Mouse (Mus musculus) gastrocnemius, adult 18-20 months (tissue): ENCODE measurements at regions not wholly inside any gene's neighbourhood (a gene's known extent, or its start where the extent isn't known, plus 50 kb on each side); places are given as distances from the start of the nearest gene placed in this dataset.

Source experiments
- DNase-seq: peaks from one replicate; pipeline ENCODE4 v3.0.0; 2021; ENCODE audit warnings: low spot score

- DNase-seq = no peak
Measured at GRCm38 (mm10) chr6:94957990-94958389, 159.1 kb upstream of the Kbtbd8 start.

DNA sequence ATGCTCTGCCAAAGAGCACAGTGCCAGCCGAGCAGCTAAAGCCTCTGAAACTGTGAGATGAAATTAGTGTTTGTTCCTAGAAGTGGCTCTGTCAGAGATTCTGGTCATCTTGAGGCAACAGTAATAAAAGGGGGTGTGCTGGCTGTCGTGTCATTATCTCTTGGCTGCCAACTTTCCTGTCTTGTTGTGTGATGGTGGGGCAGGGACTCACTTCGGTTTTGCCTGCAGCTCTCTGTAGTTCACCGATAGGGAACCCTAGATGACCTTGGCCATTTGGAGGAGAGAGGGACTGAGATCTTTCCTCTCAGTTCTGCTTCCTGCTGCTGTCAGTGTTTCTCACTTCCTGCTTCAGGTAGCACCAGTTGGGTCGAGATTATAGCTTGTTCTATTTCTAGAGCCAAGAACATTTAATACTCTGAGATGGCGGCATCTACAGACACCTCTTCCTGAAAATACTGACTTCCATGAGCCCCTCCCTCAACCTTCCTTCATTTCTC, 159.8 kb upstream of the Kbtbd8 start:
- DNase-seq = no peak

- DNase-seq = no peak
Measured at GRCm38 (mm10) chr6:94954580-94954979, 162.5 kb upstream of the Kbtbd8 start.

- DNase-seq = no peak
Measured at GRCm38 (mm10) chr6:94953658-94954057, 163.4 kb upstream of the Kbtbd8 start.

- no peak for DNase-seq
Measured at GRCm38 (mm10) chr6:94951971-94952768, 164.9 kb upstream of the Kbtbd8 start.

DNA sequence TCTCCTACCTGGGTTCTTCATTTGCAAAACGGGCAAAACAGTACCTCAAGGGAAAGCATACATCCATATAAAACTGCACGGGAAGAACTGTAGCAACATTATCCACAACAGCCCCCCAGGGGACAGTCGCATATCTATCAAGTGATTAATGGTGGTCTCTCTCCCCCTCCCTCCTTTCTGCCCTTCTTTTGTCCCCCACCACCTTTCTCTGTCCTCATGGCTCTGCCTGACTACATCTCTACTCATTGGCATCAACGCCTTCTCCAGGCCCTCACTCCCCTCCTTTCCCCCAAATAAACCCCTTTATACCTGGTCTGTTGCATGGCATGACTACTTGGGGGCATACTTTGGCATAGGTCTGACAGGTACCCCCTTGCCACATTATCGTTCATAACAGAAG, 166.1 kb upstream of the Kbtbd8 start:
- DNase-seq = no peak

GRCm38 (mm10) chr6:94950319-94950718, 166.7 kb upstream of the Kbtbd8 start:
- no peak for DNase-seq

DNA sequence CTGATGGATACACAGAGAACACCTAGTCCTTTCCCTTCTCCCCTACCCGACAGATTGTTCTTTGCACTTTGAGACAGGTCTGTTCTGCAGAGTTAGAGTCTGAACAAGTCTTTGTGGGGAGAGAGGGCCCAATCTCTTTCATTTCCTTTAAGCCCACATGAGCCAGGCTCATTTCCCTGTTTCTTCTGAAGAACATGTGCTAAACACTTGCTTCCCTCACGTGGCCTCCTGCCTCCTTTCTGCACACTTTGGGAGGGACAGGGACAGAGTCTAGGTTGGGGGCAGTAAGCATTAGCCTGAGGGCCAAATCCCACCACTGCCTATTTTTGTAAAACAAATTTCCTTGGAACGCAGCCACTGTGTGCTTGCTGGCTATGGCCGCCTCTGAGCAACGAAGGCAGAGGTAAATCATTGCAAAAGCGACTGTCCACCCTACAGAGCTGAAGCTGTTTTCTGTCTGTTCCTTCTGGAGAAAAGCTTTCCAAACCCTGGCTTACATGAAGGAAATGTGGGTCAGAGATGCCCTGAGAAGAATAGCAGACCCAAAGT, 170.6 kb upstream of the Kbtbd8 start:
- no peak for DNase-seq

GRCm38 (mm10) chr6:94945715-94946114, 171.3 kb upstream of the Kbtbd8 start:
- no peak for DNase-seq

- no peak for DNase-seq
Measured at GRCm38 (mm10) chr6:94944196-94944595, 172.8 kb upstream of the Kbtbd8 start.

DNA sequence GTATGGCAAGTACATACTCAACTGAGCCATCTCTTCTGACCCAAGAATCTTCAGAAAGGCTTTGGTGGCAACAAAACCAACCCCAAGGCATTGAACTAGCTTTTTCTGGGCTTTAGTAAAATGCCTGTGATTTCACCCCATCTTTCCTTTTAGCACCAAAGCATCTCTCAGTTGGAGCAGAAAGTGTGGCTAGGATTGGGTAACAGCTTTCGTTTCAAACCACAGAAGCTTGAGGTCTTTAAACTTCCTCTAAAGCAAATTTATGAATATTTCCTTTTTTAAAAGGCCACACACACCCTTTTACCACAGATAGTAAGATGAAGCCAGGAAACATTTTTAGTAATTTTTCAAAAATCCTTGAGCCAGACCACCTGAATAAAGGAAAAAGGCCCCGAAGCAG, 178.1 kb upstream of the Kbtbd8 start:
- DNase-seq = no peak

GRCm38 (mm10) chr6:94936206-94936605, 180.8 kb upstream of the Kbtbd8 start:
- DNase-seq = no peak

DNA sequence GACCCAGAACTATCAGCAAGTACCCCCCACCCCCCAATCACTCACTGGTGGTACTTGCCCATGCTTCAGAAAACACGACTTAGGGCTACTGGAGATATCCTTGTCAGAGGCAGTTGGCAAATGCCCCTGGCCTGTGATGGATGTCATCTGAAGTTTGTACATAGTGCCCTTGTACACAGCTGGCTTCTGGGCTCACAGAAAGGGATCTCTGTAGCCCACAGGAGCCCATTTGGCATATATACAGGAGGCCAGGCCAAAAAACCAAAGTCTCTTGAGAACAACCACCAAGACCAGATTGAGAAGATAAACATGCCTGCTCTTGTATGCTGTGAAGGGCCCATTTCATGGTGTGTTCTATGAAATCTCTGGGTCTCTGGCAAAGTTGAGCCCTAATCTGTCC, 181.3 kb upstream of the Kbtbd8 start:
- DNase-seq = no peak

DNA sequence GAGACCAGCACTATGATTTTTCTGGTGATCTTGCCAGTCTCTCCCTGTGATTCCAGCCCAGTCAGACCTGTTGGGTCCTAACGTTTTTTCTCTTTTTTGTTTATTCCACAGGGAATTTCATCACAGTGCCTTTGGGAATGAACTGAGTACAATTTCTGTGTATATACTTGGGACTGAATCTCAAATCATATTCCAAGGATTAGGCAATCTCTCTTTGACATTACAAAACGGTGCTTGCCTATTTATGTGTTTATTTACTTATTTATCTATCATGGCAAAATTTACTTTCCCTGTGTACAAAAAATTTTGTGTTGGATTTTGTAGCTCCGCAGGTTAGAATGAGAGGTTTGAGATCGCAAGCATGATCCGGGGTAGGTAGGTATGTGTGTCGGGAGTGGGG, 189.2 kb upstream of the Kbtbd8 start:
- no peak for DNase-seq

DNA sequence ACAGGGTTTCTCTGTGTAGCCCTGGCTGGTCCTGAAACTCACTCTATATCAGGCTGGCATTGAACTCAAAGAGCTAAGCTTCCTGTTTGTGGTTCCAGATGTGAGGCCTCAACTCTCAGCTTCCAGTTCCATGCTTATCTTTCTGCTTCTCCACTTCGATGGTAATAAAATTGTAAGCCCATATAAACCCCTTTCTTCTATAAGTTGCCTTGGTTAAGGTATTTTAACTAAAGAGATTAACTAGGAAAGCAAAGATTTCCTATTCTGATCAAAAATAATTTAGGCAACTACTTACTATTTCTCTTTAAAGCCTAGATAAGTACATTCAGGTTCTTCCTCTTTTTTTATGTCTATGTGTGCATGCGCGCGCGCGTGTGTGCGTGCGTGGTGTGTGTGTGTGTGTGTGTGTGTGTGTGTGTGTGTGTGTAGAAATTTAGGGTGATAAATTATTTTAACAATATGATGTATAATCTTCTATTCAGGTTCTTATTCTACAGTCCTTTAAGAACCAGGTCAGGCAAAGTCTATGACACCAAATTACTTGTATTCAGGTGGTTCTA, 190.3 kb upstream of the Kbtbd8 start:
- DNase-seq = no peak

DNA sequence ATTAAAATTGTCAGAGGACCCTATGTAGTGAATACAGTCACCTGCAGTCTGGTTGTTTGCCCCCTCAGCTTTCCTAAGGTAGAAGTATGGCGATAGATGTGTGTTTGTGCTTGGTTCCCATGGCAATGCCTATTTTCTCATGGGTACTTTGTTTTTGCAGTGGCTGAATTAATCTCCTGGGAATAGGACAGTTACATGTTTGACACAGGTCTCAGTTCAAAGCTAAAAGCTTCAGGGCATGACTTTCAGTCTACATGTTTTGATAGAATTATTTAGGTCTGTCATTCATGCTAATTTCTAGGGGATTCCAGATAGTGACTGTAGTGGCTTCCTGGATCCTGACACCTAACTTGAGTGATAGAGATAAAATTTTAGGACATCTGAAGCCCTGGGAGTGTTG, 191.6 kb upstream of the Kbtbd8 start:
- no peak for DNase-seq

DNA sequence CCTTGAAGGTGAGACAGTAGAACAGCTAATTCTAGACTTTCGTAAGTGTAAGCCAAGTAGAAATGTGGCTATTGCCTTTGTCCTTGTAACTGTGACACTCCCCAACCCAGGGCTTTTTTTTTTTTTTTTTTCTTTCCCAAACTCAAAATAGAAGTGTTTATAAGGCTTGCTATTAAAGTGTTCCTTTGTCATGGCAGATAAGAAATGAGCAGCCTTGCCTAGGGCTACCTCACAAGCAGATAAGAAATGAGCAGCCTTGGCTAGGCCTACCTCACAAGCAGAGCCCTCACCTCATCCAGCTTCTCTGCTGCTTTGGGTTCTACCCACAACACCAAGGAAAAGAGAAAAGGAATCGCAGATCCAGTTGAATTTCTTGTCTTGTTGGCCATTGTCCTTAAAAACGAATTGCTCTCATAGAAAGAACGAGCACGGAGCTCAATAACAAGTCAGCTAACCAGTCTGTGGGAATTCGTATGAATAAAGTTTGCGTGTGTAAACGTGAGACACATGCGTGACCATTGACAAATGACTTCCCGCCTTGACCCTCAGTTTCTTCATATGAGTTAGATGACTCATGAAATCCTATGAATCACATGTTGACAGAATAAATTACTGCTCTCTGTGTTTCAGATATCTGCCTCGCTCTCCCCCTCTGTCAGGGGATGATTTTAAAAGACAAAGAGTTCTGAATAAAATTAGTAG, 192.6 kb upstream of the Kbtbd8 start:
- DNase-seq = no peak

GRCm38 (mm10) chr6:94921741-94922140, 195.3 kb upstream of the Kbtbd8 start:
- no peak for DNase-seq

- no peak for DNase-seq
Measured at GRCm38 (mm10) chr6:94920770-94921169, 196.3 kb upstream of the Kbtbd8 start.

DNA sequence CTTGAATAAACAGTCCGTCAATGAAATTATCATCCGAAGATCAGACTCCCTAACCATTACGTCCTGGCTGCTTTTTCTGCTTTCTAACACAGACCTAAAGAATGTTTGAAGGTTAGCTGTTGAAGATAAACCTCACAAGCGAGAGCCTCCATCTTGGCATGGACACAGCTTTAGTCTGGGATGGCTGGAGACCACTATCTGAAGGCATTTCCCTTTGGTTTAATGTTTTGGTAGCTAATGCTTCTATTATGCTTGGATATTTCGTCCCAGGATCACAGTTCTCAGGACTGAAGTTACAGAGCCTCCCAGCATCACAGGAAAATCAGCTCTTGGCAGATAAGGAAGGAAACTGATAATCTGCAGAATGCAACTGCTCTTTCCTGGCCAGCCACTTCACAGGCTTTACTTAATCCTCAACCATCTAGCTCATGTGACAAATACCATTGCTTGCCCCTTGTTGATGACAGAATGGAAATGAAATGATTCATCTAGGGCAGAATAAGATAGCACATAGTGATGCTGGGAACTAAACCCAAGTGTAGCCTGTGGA, 197.8 kb upstream of the Kbtbd8 start:
- no peak for DNase-seq

GRCm38 (mm10) chr6:94915842-94916620, 201.0 kb upstream of the Kbtbd8 start:
- DNase-seq = no peak
